Mouse (Mus musculus) frontal cortex, adult (tissue): ENCODE results near the gene Osbpl8.
"Not testable (repeated sequence)": the region's sequence is repeated elsewhere in the genome, so short reads cannot be mapped to it uniquely, and the experiment has no call there.

Experiments
- ATAC-seq: cut with Nextera tagmentation; 2 replicates; pipeline ENCODE4 v1.9.2; 2017; ENCODE audit warnings: mild to moderate bottlenecking, moderate library complexity, mixed read lengths; ENCODE audit not compliant: low TSS enrichment

The Osbpl8 gene

DNA sequence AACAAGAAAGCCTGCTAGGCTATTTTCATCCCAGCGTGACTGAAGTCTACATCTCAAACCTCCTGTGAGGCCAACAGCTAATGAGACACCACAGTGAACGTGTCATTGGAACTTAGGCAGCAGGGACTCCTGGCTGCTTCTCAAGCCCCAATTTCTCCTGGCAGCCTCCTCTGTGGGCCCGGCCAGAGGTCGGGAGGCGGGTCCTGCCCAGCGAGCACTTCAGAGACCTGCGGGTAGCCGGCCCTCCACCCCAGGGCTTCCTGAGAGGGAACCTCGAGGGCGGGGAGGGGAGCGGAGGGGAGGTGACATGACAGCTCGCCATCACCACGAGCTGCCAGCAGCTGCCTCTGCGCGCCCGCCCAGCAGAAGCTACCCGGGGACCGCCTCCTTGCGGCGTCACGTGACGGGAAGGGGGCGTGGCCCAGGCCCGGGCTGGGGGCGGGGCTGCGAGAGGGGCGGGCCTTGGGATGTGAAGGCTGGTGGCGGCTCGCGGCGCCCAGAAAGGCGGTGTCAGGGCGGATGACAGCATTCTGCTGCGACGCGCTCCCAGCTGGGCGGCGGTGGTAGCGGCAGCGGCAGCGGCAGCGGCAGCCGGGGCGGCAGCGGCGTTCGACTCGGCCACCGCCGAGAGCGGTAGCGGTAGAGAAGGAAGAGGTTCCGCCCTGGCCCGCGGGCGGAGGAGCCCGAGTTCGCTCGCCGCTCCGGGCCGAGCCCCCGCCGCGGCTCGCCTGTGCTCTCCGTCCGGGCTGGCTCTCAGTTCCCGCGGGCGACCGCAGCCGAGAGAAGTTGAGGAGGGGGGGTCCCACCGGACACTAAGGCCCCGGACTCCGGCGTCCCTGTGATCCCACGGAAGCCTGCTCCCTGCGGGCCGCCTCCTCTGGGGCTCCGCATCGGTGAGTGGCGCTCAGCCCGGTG is at the start of gene Osbpl8:
TSS of gene Osbpl8 (plus strand) at position 449 of the 915 bp plus-strand sequence.
- peak; percentile 84 for ATAC-seq

DNA sequence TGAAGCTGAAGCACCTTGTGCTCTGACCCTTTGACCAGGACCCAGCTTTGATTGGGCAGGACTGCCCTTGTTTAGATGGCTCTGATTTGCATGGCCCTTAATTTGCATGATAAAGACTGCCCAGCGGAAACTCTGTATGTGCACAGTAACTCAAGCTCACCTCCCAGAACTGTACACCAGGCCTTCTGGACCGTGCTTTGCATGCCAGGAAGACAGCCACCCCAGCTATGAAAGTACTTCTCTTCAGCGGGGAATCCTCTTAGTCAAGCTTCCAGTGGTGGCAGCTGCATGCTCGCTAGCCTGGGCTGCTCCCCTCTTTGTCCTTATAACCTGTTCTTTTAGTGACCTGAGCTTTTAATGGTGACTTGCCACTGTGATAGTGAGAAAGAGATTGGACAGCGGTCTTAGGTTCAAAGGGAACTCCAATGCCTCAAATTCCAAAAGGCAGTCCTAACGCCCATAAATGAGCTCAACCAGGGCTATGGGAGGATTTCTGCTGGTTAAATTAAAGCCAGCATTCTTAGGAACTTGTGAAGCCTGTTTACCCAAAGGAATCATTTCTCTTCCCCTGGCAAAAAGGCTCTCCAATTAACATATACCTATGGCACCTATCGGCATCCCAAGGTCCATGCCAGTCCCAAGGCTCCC is 47.2 kb upstream of the Osbpl8 start:
- ATAC-seq: no peak

GRCm38 (mm10) chr10:111118292-111118691 is 46.3 kb upstream of the Osbpl8 start:
- no peak for ATAC-seq

DNA sequence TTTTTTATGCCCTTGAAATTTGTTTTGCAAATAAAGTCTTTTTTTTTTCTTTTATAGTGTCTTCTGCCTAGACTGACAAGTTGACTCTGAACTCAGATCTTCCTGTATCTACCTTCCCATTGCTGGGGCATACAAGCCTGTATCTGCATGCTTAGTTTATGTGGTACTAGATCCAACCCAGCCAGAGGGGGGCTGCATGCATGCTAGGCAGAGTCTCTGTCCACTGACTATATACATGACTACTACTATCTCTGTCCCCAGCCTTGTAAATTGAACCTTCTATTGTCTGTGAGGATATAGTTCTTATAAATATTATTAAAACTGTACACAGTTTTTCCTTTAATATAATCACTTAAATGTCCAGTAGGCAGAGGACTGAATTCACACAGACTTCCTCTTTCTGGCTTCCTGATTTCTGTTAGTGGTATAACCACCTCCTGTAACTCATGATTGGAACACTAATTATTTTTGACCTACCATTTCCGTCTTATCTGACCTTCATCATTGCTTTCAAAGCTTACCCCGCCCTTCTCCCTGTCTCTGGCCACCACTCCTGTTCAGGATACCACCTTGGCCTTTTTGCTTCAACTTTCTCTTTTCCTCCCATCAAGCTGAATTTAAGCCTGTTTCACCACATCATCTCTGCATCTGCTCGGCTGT is 45.4 kb upstream of the Osbpl8 start:
- ATAC-seq: no peak

DNA sequence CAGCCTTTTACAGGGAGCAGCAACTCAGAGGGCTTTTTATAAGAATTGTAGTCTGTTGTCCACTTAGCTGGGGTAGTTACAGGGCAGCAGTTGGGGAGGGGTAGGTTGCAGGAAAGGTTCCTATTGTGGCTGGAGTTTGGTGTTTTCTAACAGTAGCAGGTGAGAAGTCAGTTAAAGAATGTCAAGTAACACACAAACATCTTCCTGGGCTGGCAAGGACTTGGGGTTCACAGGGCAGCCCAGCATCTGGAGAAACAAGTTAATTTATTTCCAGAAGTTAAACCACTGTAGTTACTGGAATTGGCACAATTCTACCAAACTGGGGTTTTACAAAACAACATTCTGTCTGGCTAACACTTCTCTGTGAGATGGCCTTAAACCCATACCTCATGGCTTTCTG is 44.8 kb upstream of the Osbpl8 start:
- no peak for ATAC-seq

DNA sequence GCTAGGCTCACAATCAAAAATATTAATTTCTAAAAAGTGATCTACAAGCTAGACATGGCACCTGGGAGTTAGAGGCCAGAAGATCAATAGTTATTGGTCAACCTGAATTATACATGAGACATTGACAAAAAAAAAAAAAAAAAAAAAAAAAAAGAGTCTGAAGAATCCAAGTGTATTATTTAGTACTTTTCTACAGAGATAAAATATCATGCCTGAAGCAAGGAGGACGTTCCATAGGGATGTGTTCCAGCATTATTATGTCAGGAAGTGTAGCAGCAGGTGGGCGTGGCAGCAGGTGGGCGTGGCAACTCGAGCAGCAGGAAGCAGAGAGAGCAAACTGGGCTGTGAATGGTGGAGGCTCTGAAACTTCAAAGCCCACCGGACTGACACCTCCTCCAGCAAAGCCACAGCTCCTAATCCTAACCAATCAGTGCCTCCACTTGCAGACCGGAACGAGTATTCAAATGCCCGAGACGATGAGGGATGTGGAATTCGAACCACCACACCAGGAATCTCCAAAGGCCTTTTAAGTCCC is 41.6 kb upstream of the Osbpl8 start:
- ATAC-seq: no peak

GRCm38 (mm10) chr10:111124175-111124574 is 40.4 kb upstream of the Osbpl8 start:
- ATAC-seq: no peak

GRCm38 (mm10) chr10:111124767-111125315 is 39.7 kb upstream of the Osbpl8 start:
- ATAC-seq: no peak

- ATAC-seq: no peak
Observed at GRCm38 (mm10) chr10:111127388-111127787, 37.2 kb upstream of the Osbpl8 start.

DNA sequence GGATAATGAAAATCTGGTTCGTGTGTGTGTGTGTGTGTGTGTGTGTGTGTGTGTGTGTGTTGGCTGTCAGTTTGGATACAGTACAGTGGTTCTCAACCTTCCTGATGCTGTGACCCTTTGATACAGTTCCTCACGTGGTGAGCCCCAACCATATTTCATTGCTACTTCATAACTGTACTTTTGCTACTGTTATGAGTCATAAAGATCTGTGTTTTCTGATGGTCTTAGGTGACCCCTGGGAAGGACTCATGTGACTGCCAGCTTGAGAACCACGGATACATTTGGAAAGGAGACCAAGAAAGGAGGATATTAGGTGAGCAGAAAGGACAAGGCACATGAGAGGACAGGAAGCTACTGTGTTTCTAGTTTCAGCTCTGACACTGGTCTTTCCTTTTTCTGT is 36.1 kb upstream of the Osbpl8 start:
- ATAC-seq: no peak

GRCm38 (mm10) chr10:111129867-111130620 is 34.5 kb upstream of the Osbpl8 start:
- no peak for ATAC-seq

DNA sequence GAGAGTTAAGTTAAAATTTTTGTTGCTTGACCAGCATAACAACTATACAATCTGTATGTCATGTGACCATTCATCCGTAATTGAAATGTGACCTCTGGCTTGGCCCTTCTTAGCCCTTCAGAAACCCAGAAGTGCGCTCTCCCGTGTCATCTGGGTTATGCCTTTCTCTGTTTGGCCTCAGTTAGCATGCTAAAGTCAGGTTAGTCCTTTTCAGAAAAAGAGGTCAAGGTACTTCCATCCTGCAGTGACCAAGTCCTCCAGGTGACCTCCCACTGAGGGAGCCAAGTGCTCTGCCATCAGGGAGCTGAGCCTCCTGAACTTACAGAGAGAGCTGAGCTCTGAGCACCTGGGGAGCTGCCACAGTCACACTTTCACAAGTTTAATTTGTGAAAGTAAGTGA is 33.7 kb upstream of the Osbpl8 start:
- ATAC-seq: no peak

DNA sequence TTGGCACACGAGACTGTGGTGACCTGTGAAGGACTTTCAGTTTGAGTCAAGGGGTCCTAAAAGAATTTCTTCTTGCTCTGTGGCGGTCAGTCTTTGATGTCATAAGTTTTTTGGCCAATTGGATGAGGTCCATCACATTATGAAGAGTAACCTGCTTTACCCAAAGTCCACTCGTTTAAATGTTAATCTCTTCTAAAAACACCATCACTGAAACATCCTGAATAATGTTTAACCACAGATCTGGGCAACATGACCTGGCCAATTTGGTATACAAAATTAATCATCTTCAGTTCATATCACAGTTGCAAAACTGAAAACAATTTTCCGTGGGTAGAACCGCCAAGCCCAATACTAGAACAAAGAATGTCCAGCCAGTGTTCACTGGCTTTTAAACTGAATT is 31.3 kb upstream of the Osbpl8 start:
- no peak for ATAC-seq

DNA sequence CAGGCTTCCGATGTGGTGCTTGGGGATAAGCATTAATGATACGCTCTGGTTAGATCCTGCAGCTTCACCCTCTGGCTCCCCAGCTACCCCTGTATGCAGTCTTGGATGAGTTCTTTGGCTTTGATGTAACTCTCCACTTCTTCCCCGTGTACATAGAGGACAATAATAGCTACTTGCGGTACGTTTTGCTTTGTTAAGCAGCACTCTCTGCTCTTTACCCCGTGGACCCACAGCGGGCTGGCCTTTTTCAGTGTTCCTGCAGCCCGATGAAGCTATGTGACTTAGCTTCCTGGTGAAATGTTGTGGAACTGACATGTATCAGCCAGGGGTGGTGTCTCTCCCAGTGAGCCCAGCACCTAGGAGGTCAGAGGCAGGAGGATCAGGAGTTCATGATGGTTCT is 30.6 kb upstream of the Osbpl8 start:
- ATAC-seq: no peak

GRCm38 (mm10) chr10:111134412-111134957 is 30.1 kb upstream of the Osbpl8 start:
- ATAC-seq: peak; percentile 90

DNA sequence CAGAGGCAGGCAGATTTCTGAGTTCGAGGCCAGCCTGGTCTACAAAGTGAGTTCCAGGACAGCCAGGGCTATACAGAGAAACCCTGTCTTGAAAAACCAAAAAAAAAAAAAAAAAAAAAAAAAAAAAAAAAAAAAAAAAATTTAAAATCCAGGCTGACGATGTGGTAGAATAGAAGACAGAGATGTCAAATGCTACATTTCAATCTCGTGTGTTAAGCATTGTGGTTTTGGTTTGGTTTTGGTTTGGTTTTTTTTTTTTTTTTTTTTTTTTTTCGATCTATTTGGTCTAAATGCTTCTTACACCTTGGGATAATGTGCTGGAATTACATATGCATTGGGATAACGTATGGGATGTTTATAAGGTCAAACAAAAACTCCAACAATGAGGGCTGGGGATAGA is 28.2 kb upstream of the Osbpl8 start:
- ATAC-seq: not testable (repeated sequence)

- ATAC-seq: no peak
Observed at GRCm38 (mm10) chr10:111137905-111138304, 26.6 kb upstream of the Osbpl8 start.

GRCm38 (mm10) chr10:111139170-111139569 is 25.4 kb upstream of the Osbpl8 start:
- no peak for ATAC-seq

DNA sequence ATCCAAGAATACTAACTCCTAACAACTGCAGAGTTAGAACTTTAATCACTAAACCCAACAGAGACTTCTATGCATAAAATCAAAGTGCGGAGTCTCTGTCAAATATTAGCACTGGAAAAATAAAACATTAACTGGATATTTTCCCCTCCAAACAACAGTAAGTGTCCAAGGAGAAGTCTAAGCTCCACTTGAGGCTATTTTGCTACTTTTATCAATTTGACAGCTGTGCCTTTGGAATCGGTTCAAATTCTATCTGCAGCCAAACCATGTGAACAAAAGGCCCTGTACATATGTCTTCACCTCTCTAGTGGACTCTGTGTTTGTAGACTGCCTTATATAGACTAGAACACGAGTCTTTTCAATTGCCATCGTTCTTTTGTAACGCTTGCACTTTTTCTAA is 24.7 kb upstream of the Osbpl8 start:
- no peak for ATAC-seq

DNA sequence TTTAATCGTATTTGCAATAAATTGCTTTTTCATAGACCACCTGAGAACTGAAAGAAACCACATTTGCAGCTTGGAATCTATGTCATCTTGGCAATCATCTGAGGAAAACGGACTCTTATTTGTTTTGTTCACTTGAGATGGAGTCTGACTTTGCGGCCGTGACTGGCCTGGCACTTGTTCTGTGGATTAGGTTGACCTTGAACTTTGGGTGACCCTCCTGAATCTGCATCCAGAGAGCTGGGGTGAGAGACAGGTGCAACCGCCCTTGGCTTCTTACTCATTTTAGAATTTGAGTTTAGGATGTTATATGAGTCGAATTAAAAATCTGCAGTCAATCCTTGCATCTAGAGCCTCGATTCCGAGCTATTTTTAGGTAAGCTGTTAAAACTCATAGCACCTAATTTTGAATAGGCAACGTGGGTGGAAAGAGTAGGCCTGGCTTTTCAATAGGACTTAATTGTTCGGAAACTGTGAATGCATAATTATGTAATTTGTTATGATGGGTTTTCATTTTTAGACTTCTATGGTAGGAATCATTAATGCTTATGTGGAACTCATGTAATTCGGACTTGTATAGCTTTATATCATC is 20.1 kb upstream of the Osbpl8 start:
- ATAC-seq: no peak

DNA sequence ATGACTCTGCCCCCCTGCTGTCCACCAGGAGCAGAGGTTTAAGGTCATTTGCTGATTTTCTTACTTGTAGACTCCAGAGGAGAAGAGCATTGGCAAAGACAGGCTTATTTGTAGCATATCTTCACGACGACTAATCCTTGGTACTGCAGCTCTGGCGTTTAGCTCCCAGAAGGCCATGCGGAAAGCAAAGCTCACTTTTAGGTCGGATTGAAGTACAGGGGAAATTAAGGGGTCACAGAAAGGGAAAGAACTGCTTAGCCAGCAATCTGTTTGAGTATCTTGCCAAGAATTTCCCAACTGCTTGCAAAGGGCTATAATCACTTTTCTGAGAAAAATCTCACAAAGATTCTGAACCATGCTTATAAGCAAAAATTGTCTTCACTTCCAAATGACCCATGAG is 14.8 kb upstream of the Osbpl8 start:
- no peak for ATAC-seq
